Mouse (Mus musculus): ENCODE results near the gene Atp6v0c.

The Atp6v0c gene

GRCm38 (mm10) chr17:24169317-24170065 is at the start of gene Atp6v0c:
Atp6v0c (minus strand) TSS chr17:24169702.
- peak; percentile 95 to 97 for DNase-seq

GRCm38 (mm10) chr17:24216836-24217235 is 47.3 kb upstream of the Atp6v0c start:
- DNase-seq: no peak

- DNase-seq: no peak
Observed at GRCm38 (mm10) chr17:24213186-24213585, 43.7 kb upstream of the Atp6v0c start.

GRCm38 (mm10) chr17:24212441-24213018 is 43.0 kb upstream of the Atp6v0c start:
- DNase-seq: no peak

GRCm38 (mm10) chr17:24211631-24212440 is 42.3 kb upstream of the Atp6v0c start:
- peak; percentile 34 to 36 for DNase-seq

- DNase-seq: no peak
Observed at GRCm38 (mm10) chr17:24210591-24210990, 41.1 kb upstream of the Atp6v0c start.

- DNase-seq: no peak
Observed at GRCm38 (mm10) chr17:24209916-24210240, 40.4 kb upstream of the Atp6v0c start.

GRCm38 (mm10) chr17:24209043-24209915 is 39.8 kb upstream of the Atp6v0c start, which contains the start of gene Ntn3:
Ntn3 (minus strand) TSS chr17:24209531.
- DNase-seq: peak in 1 of 2 experiments; percentile 27

- peak in 1 of 2 experiments; percentile 43 for DNase-seq
Observed at GRCm38 (mm10) chr17:24208641-24209042, 39.1 kb upstream of the Atp6v0c start.

- DNase-seq: no peak
Observed at GRCm38 (mm10) chr17:24207768-24208640, 38.5 kb upstream of the Atp6v0c start.

- peak; percentile 55 to 57 for DNase-seq
Observed at GRCm38 (mm10) chr17:24206451-24207351, 37.2 kb upstream of the Atp6v0c start.

- DNase-seq: peak in 1 of 2 experiments; percentile 45
Observed at GRCm38 (mm10) chr17:24205908-24206361, 36.4 kb upstream of the Atp6v0c start.

GRCm38 (mm10) chr17:24205284-24205888 is 35.9 kb upstream of the Atp6v0c start, which contains the start of gene Tbc1d24:
Tbc1d24 (minus strand) TSS chr17:24205562.
- peak; percentile 85 to 87 for DNase-seq

- no peak for DNase-seq
Observed at GRCm38 (mm10) chr17:24204846-24205245, 35.3 kb upstream of the Atp6v0c start.

GRCm38 (mm10) chr17:24203611-24204534 is 34.4 kb upstream of the Atp6v0c start:
- DNase-seq: no peak

GRCm38 (mm10) chr17:24203068-24203467 is 33.6 kb upstream of the Atp6v0c start:
- no peak for DNase-seq

GRCm38 (mm10) chr17:24201092-24201491 is 31.6 kb upstream of the Atp6v0c start:
- no peak for DNase-seq

GRCm38 (mm10) chr17:24199741-24200140 is 30.2 kb upstream of the Atp6v0c start:
- DNase-seq: no peak

GRCm38 (mm10) chr17:24199252-24199651 is 29.8 kb upstream of the Atp6v0c start:
- no peak for DNase-seq
